Mouse (Mus musculus) cortical plate, adult 2 months (tissue): ENCODE results near the gene Fancc.

Experiments
- CTCF ChIP-seq: fragments of 200-500 bp; IDR thresholded peaks from 2 replicates; pipeline ENCODE4 v1.5.1; 2011; ENCODE audit warnings: mild to moderate bottlenecking, control low read depth, low read length; ENCODE audit not compliant: insufficient read depth; ENCODE audit errors: extremely low read depth
- POLR2A ChIP-seq: fragments of 200-500 bp; IDR thresholded peaks from 2 replicates; pipeline ENCODE4 v1.6.1; 2011; ENCODE audit warnings: mild to moderate bottlenecking, low read length, control low read depth; ENCODE audit not compliant: insufficient read depth; ENCODE audit errors: extremely low read depth

DNA sequence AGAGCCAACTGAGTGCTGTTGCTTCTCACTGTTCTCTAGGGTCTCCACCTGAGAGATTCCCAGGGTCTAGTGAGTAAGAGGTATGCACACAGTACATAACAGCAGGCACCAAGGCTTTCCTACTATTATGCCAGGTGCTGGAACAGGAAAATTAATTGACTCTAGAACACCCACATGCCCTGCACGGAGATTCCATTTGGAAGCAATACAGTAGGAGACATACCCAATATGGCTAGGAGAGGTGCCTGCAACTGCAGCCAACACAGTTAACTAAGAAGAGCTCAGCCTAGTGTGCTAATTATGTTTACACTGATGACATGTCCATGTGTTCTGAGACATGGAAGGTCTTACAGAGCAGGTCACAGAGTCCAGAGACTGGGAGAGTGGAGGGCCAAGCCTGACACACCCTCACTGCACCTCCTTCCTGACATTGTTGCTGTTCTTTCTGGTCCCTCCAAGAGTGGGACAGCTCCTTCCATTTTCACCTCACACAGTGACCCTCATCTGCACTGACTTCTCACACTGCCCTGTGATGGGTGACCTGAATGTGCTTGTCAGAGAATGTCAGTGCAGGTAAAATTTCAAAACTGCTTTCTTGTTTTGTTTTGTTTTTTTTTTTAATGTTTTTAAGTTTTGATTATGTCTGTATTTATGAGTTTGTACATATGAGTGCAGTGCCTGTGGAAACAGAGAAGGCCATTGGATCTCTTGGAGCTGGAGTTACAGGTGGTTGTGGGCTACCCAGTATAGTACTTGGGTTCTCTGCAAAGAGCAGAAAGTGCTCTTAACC, 234.7 kb downstream of the Fancc start:
- TF ChIP-seq CTCF = no peak
- no peak for TF ChIP-seq POLR2A
